Mouse (Mus musculus) regulatory T cell (primary cell): ENCODE measurements around the gene Spred1.

Experiments used
- in situ Hi-C: fragments of 300-600 bp; cut with MboI, MseI; formaldehyde crosslinking; loops from one replicate; pipeline ENCODE4 v1.15.1; 2025; ENCODE audit warnings: high pct_unique_total_duplicates

Gene Spred1

GRCm38 (mm10) chr2:117176937-117177336, 55.8 kb downstream of the Spred1 start:
- in situ Hi-C loops: loop anchor here (5.0 kb wide), 2 partner anchors 50 to 280 kb away; no protein-coding TSS in a partner anchor

- in situ Hi-C loops: no loop called here
Observed at GRCm38 (mm10) chr2:117180250-117180885, 59.2 kb downstream of the Spred1 start.

GRCm38 (mm10) chr2:117185587-117185986, 64.4 kb downstream of the Spred1 start:
- in situ Hi-C loops: no loop called here

- in situ Hi-C loops: no loop called here
Observed at GRCm38 (mm10) chr2:117190915-117191314, 69.7 kb downstream of the Spred1 start.

GRCm38 (mm10) chr2:117194309-117194708, 73.1 kb downstream of the Spred1 start:
- in situ Hi-C loops: no loop called here

GRCm38 (mm10) chr2:117195151-117195550, 74.0 kb downstream of the Spred1 start:
- in situ Hi-C loops: no loop called here

- in situ Hi-C loops: no loop called here
Observed at GRCm38 (mm10) chr2:117195578-117195977, 74.4 kb downstream of the Spred1 start.

- in situ Hi-C loops: no loop called here
Observed at GRCm38 (mm10) chr2:117200869-117201338, 79.7 kb downstream of the Spred1 start.

- in situ Hi-C loops: no loop called here
Observed at GRCm38 (mm10) chr2:117203350-117203749, 82.2 kb downstream of the Spred1 start.

GRCm38 (mm10) chr2:117204534-117204933, 83.4 kb downstream of the Spred1 start:
- in situ Hi-C loops: no loop called here

GRCm38 (mm10) chr2:117205066-117205465, 83.9 kb downstream of the Spred1 start:
- in situ Hi-C loops: no loop called here

GRCm38 (mm10) chr2:117210416-117211085, 89.4 kb downstream of the Spred1 start:
- in situ Hi-C loops: no loop called here

- in situ Hi-C loops: no loop called here
Observed at GRCm38 (mm10) chr2:117216152-117216551, 95.0 kb downstream of the Spred1 start.

GRCm38 (mm10) chr2:117217695-117218216, 96.6 kb downstream of the Spred1 start:
- in situ Hi-C loops: no loop called here

- in situ Hi-C loops: no loop called here
Observed at GRCm38 (mm10) chr2:117219536-117219935, 98.4 kb downstream of the Spred1 start.

- in situ Hi-C loops: no loop called here
Observed at GRCm38 (mm10) chr2:117222651-117223050, 101.5 kb downstream of the Spred1 start.

GRCm38 (mm10) chr2:117228601-117229125, 107.5 kb downstream of the Spred1 start:
- in situ Hi-C loops: loop anchor here (5.0 kb wide), 1 partner anchor 51 kb away; no protein-coding TSS in a partner anchor

- in situ Hi-C loops: loop anchor here (5.0 kb wide), 1 partner anchor 338 kb away; no protein-coding TSS in a partner anchor
Observed at GRCm38 (mm10) chr2:117230261-117230660, 109.1 kb downstream of the Spred1 start.

GRCm38 (mm10) chr2:117231257-117231656, 110.1 kb downstream of the Spred1 start:
- in situ Hi-C loops: loop anchor here (5.0 kb wide), 1 partner anchor 339 kb away; no protein-coding TSS in a partner anchor
